Mouse (Mus musculus) stomach, postnatal 0 days (tissue): ENCODE data around the gene Fa2h. TPM values are rescaled to one million over a fixed set of nuclear protein-coding genes. Genes with fewer than 3 reads are reported as not detected.

Experiments used
- ATAC-seq: fragments of 200-750 bp; cut with Nextera tagmentation; 2 replicates; pipeline ENCODE4 v1.8.0; 2017; ENCODE audit not compliant: low FRiP score, low TSS enrichment
- DNase-seq: peaks from one replicate; pipeline ENCODE4 v3.0.0-alpha.2; 2016; ENCODE audit warnings: low spot score
- H3K27ac ChIP-seq: fragments of 300-500 bp; sonication (generic); replicated peaks from 2 replicates; pipeline ENCODE4 v1.5.1; 2014; ENCODE audit warnings: mild to moderate bottlenecking, control low read depth
- H3K27me3 ChIP-seq: fragments of 300-500 bp; sonication (generic); 2 replicates; pipeline ENCODE4 v1.6.1; 2014; ENCODE audit warnings: low read length; ENCODE audit not compliant: control insufficient read depth, insufficient read depth
- H3K36me3 ChIP-seq: fragments of 300-500 bp; sonication (generic); 2 replicates; pipeline ENCODE4 v1.6.1; 2014; ENCODE audit warnings: low read length, mixed read lengths; ENCODE audit not compliant: control insufficient read depth, insufficient read depth
- H3K4me1 ChIP-seq: fragments of 300-500 bp; sonication (generic); replicated peaks from 2 replicates; pipeline ENCODE4 v1.6.1; 2014; ENCODE audit warnings: antibody characterized with exemption; ENCODE audit not compliant: control insufficient read depth, insufficient read depth
- H3K4me2 ChIP-seq: fragments of 300-500 bp; sonication (generic); replicated peaks from 2 replicates; pipeline ENCODE4 v1.6.1; 2014; ENCODE audit warnings: low read depth, mild to moderate bottlenecking, control low read depth, moderate library complexity
- H3K4me3 ChIP-seq: fragments of 300-500 bp; sonication (generic); 2 replicates; pipeline ENCODE4 v1.5.1; 2014; ENCODE audit warnings: low read depth, low read length, control low read depth
- H3K9ac ChIP-seq: fragments of 300-500 bp; sonication (generic); 2 replicates; pipeline ENCODE4 v1.6.1; 2014; ENCODE audit warnings: mild to moderate bottlenecking, low read length, control low read depth, mixed read lengths
- H3K9me3 ChIP-seq: fragments of 300-500 bp; sonication (generic); 2 replicates; pipeline ENCODE4 v1.6.1; 2016; ENCODE audit warnings: low read length; ENCODE audit not compliant: control insufficient read depth
- CTCF ChIP-seq: IDR thresholded peaks from 2 replicates; pipeline ENCODE4 v1.5.1; 2016; ENCODE audit warnings: antibody characterized with exemption, low read depth, mild to moderate bottlenecking, moderate library complexity
- EP300 ChIP-seq: optimal IDR thresholded peaks from 2 replicates; pipeline ENCODE3; 2016; ENCODE audit warnings: antibody characterized with exemption
- WGBS: fragments of 180-500 bp; shearing (Covaris S2); extraction: QIAGEN DNeasy Blood & Tissue Kit; methylation state at CpG from one replicate; pipeline ENCODE4 v1.1.7; 2014; 5-methylcytosine and 5-hydroxymethylcytosine counted together
- polyA plus RNA-seq: library from polyadenylated mRNA; unstranded; fragments of >200 nt; fragmentation: Nextera tagmentation; extraction: Ambion mirVana; gene quantifications from 2 replicates; pipeline ENCODE4 v1.2.1, GENCODE M21; 2015

The Fa2h gene
- polyA plus RNA-seq, result 24.7 and 34.2 TPM in 2 replicates

DNA sequence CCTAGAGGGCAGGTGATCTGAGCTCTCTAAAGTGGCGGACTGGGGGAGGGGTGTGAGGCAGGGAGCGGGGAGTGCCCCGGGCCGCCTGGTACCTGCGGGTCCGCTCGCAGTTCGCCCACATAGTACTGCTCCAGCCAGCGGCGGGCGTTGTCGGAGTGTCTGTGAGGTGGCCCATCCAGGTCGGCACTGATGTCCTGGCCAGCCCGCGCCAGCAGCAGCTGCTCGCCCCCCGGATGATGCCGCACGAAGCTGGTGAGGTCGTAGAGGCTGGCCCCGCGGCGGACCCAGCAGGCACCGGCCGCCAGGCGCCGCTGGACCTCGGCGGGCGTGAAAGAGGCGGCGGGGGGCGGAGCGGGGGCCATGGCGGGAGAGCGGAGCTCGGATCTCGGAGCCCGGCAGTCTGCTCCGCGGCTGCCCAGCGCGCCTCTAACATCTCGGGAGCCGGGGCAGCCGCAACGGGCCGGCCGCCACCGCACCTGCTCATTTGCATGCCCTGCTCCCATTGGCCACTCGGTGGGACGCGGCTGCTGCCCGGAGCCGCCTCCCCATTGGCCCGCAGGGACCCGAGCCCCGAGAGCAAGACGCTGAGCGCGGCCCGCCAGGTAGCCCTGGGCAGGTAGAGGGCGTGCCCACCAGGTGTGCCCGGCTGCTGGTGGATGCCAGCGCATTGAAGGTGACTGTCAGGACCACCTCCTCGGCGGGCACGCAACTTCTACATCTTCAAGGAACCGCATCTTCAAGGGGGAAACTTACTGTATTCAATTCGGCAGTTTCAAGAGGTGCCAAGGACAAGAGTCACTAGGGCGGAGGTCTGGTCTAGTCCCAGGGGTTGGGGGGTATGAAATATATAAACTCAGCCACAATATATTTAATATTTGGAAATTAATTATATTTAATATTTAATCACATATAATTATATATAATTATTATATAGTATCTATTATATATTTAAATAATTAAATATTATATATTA, at the start of gene Fa2h:
Fa2h (minus strand) TSS at position 434 of the 973 bp plus-strand sequence.
- H3K4me1 ChIP-seq, result no peaks in the 10 kb centered on the region
- peak within 1 kb of the TSS; percentile 50 for H3K4me3 ChIP-seq
- no peaks in the 10 kb centered on the region for H3K36me3 ChIP-seq
- peak within 1 kb of the TSS; percentile 86 for H3K4me2 ChIP-seq
- ATAC-seq, result peak; percentile 94
- peak; percentile 94 for DNase-seq
- 1% methylated on average over 55 of the region's 71 CpGs for WGBS
- H3K9me3 ChIP-seq, result no peaks in the 10 kb centered on the region
- H3K9ac ChIP-seq, result peak within 1 kb of the TSS; percentile 61
- H3K27me3 ChIP-seq, result peaks cover 3% of the 10 kb centered on the region; the same call in 1 of the 2 replicates
- H3K27ac ChIP-seq, result peak within 1 kb of the TSS; percentile 83
- no peak for TF ChIP-seq EP300
- TF ChIP-seq CTCF, result peak; percentile 58

- H3K4me3 ChIP-seq, result no peak overlapping the region
- DNase-seq (peak; percentile 80), ATAC-seq (peak; percentile 58)
- no peaks in the 10 kb centered on the region for H3K36me3 ChIP-seq
- TF ChIP-seq CTCF, result peak; percentile 86
- no peak for TF ChIP-seq EP300
- no peak overlapping the region for H3K27ac ChIP-seq
- no peak overlapping the region for H3K9ac ChIP-seq
- no peaks in the 10 kb centered on the region for H3K9me3 ChIP-seq
- H3K4me1 ChIP-seq, result no peaks in the 10 kb centered on the region
- no peak overlapping the region for H3K4me2 ChIP-seq
- H3K27me3 ChIP-seq, result no peaks in the 10 kb centered on the region
- WGBS, result 10% methylated on average over 9 of the region's 9 CpGs
These were observed 45.6 kb upstream of the Fa2h start for GRCm38 (mm10) chr8:111439189-111439588.

DNA sequence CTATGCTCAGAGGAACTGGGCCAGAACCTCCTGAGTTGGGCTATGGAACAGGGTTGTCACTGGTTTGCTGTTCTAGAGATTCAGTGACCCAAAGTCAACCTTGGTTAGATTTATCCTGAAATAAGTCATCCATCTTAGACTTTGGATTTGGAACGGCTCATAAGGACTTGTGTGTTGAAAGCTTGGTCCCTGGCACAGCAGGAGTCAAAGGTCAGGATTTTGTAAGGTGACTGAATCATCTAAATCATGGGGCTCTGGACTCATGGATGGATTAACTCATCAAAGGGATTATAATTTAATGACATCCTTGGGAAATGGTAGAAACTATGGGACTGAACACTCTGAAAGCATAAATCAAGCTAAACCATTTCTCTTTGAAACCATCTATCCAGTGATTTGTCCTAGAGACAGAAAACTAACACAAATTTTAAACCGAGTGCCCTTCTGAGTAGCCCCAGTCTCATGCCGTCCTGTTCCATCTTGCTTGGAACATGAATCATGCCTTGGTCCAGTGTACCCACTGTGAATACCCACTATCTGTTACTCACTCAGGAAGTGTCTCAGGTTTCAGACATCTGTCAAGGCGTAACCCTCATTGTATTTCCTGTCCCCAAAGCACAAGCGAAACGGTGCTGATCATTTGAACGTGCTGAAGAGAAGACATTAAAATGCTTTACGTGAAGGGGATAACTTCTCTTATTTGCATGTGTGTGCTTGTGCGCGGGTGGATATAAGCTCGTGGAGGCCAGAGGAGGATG, 41.6 kb upstream of the Fa2h start:
- H3K4me2 ChIP-seq, result no peak overlapping the region
- DNase-seq (no peak), ATAC-seq (no peak)
- H3K27ac ChIP-seq, result no peak overlapping the region
- no peak overlapping the region for H3K4me3 ChIP-seq
- H3K4me1 ChIP-seq, result no peaks in the 10 kb centered on the region
- H3K36me3 ChIP-seq, result no peaks in the 10 kb centered on the region
- H3K9me3 ChIP-seq, result no peaks in the 10 kb centered on the region
- WGBS, result 57% methylated on average over 11 of the region's 11 CpGs
- no peaks in the 10 kb centered on the region for H3K27me3 ChIP-seq
- H3K9ac ChIP-seq, result no peak overlapping the region
- TF ChIP-seq EP300, result no peak

DNA sequence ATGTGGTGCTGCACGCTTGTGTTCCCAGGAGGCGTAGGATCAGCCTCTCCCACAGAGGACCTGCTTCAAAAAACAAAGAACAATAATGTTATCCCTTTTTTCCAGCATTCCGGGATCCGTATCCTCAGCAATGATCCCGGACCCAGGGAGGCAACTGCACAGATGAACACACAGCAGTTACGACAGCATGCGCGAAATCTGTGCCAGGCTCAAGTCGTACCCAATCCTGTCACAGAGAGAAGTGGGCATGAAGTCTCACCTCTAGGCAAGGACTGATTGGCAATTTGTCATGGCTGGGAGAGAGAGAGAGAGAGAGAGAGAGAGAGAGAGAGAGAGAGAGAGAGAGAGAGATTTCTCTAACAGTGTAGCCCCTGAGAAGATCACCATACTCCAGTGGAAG, 31.0 kb upstream of the Fa2h start:
- H3K4me1 ChIP-seq, result no peaks in the 10 kb centered on the region
- no peak overlapping the region for H3K27ac ChIP-seq
- no peak overlapping the region for H3K4me3 ChIP-seq
- no peaks in the 10 kb centered on the region for H3K27me3 ChIP-seq
- H3K9ac ChIP-seq, result no peak overlapping the region
- H3K36me3 ChIP-seq, result no peaks in the 10 kb centered on the region
- no peak overlapping the region for H3K4me2 ChIP-seq
- DNase-seq, result no peak
- H3K9me3 ChIP-seq, result no peaks in the 10 kb centered on the region
- TF ChIP-seq EP300 (no peak), CTCF (no peak)
- ATAC-seq, result no peak
- 90% methylated on average over 9 of the region's 9 CpGs for WGBS

GRCm38 (mm10) chr8:111424181-111424580, 30.6 kb upstream of the Fa2h start:
- TF ChIP-seq EP300 (no peak), CTCF (no peak)
- no peak overlapping the region for H3K9ac ChIP-seq
- no peak overlapping the region for H3K4me2 ChIP-seq
- DNase-seq, result no peak
- no peaks in the 10 kb centered on the region for H3K4me1 ChIP-seq
- H3K9me3 ChIP-seq, result no peaks in the 10 kb centered on the region
- WGBS, result 71% methylated on average over 11 of the region's 11 CpGs
- ATAC-seq, result no peak
- no peaks in the 10 kb centered on the region for H3K27me3 ChIP-seq
- H3K4me3 ChIP-seq, result no peak overlapping the region
- H3K27ac ChIP-seq, result no peak overlapping the region
- H3K36me3 ChIP-seq, result no peaks in the 10 kb centered on the region
